Mouse (Mus musculus) spleen, adult 12 weeks (tissue): ENCODE data around the gene St5.

Source experiments
- DNase-seq: peaks from one replicate; pipeline ENCODE4 v3.0.0; 2022; ENCODE audit warnings: low spot score

The St5 gene

DNA sequence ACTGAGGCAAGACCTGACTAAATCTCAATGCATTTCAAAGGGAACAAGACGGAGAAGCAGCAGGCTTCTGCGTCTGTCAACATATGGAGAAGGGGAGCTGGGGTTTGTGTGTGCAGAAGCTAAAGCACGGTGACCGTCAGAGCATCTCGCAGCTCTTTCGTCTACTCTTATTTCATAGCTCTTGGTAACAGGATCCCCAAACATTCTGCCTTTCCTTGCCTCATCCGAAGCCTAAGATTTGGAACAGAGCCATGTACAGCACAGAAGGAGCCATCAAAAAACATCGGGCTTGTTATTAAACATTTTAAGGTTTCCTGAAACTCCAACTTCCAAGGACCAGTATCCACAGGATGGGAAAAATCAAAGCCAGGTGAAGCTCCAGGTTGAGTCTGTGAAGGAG, 62.3 kb downstream of the St5 start:
- no peak for DNase-seq

DNA sequence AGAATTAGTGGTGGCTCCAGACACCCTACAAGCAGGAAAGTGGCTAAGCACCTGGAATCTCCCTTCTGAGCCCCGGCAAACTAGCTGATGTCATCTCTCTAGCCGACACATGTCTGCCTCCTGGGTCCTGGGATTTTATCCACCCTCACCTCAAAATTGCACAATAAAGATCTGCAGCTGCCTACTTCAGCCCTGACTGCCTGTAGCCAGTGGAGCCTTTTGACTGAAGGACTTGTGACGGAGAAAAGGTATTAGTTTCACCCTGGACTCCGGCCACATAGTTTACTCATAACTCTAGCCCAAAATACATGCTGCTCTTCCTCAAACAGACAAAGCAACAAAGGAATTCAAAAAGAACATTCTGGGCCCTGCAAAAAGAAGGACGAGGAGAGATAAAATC, 66.0 kb downstream of the St5 start:
- DNase-seq: no peak

DNA sequence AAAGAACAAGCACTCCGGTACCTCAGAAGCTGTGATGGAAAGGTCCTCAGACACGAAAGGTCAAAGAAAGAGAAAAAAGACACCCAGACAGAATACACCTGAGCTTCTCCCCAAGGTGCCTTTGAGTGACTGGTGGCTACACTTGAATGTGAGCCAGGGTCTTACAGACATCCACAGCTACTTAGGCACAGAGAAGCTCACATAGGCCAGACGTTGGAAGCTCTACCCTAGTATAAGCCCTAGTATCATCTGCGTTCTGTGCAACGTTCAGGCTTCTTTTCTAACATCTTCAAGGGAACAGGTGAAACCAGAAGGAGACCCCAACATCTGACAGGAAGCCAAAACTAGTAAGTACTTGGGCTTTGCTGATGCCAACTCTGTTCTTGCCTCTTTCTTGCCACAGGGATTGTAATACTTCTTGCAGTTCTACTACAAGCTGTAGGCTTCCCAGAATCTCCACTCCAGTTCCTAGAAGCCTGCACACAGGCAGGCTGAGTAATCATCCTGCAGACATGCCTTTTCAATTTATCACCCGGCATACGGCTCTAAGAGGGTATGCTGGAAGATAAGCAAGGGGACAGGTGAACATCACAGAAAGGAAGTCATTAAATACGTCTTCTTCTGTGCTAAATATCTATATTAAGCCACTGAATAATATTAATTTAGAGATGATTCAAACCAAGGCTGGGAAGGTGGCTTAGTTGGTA, 67.2 kb downstream of the St5 start:
- DNase-seq: no peak

DNA sequence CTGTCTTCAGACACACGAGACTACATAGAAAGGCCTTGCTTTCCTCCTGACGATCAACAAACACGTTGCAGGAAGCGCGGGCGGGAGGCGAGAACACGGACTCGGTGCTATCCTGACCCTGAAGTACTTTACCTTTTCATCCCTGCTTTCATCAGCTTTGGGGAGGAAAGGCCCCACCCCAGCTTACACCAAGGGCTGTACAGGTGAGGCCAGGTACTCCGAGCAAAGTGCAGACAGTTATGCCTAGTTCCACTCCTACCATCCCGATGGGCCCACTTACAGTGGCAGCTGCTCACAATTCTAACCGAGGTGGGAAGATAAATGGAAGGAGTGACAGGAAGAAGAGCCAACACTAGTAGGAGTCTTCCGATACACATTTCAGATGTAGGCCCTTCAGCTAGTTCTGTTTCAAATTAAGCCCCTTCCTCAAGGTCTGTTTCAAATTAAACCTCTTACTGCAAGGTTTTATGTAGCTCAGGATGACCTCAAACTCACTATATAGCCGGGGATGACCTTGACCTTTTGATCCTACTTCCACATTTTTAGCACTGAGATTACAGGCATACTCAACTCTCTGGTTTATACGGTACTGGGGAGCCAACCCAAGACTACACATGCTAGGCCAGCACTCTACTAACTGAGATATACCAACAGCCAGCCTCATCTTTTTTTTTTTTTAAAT, 69.9 kb downstream of the St5 start:
- no peak for DNase-seq

DNA sequence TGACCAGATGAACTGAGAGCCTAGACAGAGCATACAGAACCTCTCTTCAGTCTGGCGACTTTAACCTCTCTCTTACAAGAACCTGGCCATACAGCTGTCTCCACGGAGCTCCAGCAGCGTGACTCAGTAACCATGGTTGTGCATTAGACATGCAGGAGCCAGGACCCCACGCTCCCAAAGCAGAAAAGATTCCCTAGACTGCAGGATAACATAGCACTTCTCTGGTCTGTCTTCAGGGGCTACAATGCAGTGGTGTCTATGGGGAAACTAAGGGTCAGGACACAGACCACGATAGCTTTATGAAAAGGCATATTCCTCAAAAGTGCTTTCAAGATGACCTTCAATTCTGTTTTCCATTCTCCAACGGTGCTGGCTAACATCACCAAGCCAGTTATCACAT, 72.1 kb downstream of the St5 start:
- DNase-seq: no peak

DNA sequence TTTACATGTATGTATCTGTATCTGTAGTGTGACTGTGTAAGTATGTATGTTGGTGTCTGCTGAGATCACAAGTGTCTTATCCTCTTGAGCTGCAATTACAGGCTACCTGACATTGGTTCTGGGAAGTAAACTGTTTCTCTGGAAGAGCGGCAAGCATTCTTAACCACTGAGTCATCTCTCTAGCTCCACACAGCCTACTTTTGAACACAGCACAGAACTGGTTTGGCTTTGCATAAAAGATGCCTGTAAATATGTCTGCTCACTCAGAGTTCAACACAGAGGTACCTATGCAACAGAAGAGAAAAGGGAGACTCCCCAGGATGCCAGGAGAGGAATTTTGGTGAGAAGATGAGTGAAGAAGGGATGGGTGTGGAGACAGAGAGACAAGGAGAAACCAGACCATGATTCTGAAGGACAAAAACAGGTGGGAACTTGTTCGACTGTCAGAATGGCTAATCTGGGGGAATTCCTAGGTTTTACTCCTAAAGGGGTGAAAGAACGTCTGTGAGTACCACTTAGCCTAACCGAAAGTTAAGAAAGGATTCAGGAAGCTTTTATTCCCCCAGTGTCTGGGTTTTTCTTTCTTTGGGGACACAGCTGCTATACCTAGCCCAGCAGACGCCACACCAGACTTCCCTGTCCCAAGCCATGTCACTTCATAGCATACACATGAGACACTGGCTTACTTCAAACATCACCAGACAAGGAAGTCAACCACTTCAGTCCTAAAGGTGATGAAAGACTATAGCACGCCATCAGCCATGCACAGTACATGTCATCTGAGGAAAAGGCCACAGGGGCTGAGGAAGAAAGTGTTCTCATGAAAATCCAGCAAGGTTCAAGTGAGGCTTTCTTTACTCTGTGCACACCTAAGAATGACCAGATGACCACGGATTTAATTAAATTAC, 73.3 kb downstream of the St5 start:
- DNase-seq: no peak

DNA sequence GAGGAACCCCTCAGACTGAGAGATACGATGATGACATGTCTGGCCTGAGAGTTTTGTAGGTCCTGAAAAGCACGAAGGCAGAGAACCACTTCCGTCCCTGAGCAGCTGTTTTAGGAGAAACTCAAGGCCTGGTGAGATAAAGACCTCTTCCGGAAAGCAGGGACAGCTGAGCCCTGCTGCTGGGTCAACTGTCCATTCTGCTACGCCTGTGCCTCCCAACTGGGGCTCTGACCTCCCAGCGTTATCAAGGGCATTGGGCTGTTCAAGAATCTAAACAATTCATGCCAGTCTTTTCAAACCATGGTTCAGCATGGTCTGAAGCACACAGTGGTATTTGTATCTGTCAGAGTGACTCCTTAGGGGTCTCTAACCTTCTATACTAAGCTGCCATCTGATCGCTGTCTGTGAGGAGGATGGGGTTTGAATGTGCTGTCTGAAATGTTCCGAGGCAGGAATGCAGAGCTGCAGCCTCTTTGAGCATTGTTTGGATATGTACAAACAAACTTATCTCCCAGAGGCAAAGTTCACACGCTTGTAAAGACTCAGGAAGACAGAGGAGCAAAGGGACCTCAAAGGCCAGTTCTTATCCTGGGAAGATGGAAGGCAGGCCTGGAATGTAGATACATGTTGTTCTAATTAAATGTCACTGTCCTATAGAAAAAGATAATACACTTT, 74.3 kb downstream of the St5 start:
- no peak for DNase-seq

DNA sequence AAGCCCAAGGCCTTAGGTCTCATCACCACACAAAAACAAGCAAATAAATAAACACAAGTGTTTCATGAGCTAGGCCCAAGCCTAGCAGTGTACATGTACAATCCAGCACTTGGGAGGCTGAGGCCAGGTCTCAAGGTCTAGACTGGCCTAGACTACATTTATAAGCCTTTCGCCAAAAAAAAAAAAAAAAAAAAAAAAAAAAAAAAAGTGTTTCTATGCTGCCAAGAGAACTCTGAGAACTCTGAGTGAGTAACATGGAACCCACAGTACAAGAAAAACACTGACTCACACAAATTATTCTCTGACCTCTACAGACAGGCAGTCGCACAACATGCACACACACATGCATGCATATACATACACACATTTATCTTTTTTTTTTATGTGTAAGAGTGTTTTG, 75.6 kb downstream of the St5 start:
- DNase-seq: no peak

DNA sequence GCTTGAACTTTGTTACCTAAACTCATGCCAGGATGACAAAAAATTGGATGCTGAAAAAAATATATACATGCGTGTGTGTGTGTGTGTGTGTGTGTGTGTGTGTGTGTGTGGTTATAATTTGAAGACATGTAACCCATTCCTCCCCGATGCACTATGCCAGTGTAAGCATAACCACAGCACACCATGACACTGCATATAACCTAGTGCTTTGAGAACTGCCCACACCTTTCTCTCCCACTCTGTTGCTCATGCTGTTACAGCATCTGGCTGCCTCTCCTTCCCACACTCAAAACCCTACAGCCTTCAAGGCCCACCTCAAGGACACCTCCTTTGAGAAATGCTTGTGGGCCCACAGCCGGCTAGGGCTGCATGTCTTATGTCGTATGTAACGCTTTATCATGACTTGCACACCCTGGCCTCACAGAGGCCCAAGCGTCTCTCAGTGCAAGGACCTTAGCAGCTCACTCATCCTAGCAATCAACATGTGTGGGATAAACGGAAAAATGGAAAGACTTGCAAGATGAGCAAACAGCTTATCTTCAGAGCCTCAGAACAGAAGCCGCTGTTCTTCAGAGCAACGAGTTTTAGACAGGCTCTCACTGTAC, 81.1 kb downstream of the St5 start:
- DNase-seq: no peak

DNA sequence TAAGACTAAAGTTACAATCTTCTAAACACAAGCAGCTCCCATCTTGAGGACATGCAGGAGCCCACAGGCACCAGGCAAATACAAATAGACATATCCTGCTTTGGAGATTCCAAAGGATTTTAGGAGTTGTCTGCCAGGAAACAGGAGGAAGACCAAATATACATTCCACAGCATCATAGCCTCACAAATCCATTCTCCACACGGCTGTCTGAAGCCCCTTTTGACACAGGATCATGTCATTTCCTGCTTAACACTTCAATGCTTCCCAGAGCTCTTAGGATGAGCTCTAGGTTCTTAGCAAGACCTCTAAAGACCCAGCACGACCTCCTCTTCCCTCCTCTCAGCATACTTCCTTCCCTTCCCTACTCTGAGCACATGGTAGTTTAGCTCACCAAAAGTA, 82.4 kb downstream of the St5 start:
- DNase-seq: no peak

DNA sequence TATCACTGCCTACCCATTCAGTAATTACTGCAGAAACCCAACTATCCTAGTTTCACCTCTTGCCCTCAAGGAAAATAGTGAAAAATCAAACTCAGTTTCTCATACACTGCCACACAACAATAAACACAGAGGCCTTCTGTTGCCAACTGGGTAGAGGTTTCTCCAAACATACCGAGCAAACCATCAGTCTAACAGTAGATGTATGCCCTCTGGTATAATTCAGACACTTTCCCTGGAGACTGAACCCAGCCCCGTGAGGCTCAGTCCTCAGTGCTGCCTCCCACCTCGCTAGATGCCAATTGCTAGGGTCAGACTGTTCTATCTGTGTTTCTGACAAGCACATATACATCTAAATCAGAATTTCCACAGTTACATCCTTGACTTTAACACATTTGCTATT, 83.1 kb downstream of the St5 start:
- no peak for DNase-seq

DNA sequence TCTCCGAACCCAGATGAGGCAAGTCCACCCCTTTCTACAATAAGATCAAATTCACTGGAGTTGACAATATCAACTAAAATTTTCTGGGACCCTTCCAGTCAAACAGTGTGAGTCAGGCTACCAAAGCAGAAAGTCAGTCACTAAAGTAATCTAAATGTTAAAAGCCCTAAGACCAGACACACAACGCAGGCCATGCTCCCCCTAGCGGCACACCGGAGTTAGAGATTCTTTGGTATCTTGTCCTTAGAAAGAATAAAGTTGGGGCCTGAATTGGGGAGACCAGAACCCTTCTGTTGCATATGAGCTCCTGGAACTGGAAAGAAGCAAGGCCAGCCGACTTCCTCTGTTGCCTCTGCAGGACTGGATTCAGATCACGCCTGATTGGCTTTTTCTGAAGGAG, 84.7 kb downstream of the St5 start:
- DNase-seq: peak; percentile 58

DNA sequence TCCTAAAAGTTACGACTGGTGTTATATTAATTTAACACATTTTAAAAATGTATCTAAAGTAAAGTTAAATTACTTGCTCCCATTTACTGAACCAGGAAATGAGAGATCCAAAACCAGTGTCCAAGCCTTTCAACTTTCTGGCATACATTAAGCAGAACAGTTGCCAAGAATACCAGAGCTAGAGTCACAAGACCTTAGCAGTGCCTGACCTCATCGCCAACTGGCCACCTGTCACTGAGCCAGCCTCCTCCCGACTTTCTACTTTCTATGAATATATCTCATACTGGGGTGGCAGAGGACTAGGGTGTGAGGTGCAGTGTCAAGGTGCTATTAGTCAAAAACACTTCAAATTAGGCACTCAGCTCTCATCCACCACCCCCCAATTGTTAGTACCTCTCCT, 85.6 kb downstream of the St5 start:
- DNase-seq: no peak

DNA sequence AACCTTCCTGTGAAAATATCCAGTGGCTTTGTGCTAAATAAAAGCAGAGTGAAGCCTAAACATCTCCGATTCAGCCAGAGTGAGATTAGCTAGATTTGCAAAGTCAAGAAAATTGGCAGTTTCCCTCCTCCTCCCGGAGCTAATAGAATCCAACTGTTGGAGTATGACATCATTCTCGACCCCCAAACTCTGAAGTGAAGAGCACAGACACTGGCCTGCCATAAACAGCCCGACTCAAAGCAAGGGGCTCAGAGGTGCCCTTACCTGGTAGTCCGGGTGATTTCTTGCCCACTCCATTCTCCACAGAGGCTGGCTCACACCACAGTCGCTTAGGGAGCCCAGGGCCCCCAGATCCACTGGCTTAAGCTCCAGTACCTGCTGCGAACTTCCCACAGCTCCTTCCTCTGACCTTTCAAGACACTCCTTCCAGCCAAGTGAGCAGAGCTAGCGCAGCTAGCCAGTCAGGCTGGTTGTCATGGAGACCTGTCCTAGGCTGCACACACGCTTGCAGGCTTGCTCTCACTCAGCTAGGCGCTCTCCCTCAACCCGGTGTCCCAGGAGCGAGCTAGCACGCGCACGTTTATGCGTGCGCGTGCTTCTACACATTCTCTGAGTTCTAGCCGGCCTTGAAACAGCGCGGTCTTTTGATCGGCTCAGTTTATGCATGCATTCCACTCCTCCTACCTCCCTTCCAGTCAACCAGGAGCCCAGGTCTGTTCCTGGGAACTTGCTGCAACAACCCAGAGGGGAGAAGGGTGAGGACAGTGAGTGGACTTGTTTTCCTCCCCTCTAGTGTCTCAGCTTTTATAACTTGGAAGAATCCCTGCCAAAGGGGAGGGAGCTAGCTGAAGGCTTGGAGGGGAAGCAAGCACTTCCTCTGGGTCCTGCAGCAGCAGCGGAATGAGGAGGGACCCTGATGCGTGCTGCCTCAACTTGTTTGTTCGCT, 87.1 kb downstream of the St5 start:
- peak; percentile 15 for DNase-seq

DNA sequence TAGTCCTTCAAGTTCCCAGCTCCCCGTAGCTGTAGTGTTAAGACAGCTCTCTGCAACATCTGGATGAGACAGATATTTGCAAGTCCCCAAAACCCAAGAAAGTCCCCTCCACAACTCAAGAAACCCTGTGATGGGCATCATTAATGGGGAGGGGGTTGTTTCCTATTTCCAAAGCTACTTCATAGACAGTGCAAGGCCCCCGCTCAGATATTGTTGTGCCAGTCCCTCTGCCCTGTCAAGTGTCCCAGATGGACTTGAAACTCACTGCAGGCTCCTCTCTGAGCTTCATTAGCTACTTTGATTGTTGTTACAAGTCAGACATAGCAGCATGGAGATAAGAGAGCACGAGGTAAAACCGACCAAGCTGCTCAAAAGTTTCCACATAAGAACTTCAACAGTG, 87.8 kb downstream of the St5 start:
- no peak for DNase-seq

DNA sequence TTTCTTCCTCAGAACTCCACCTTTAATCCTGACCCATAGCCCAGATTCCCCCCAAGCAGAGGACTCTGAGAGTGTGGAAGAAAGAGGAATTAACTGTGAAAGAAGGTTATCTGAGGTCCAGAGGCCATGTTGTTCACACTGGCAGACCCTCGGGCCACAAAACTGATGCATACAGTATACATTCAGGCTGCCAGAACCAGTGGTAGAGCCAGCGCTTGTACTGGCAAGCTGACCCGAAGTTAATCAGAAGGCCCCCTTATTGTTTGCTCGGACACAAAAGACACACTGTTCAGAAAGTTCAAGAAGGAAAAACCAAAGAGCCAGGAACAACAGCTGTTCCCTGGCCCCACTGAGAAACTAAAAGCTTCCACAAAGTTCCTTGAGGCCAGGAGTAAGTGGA, 88.5 kb downstream of the St5 start:
- no peak for DNase-seq

DNA sequence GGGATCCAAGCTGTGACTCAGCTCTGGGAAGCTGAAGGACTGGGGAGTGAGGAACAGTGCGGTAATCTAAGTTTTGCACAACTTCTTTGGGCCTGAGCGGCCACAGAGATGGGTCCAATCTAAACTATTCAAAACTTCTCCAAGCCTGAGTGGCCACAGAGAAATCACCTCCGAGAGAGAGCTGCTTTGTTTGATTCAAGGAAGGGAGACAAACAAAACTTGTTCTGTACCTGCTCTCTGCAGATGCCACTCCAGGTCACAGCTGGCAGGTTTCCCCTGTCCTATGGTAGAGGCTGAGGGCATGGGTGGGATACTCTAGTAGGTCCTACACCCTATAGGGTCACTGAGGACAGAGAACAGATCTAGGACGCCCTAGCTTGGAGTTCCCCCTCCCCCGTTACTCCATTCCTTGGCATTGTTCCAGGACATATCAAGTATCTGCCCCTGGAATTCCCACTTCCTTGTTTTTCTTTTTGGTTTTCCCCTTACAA, 89.8 kb downstream of the St5 start:
- DNase-seq: no peak

DNA sequence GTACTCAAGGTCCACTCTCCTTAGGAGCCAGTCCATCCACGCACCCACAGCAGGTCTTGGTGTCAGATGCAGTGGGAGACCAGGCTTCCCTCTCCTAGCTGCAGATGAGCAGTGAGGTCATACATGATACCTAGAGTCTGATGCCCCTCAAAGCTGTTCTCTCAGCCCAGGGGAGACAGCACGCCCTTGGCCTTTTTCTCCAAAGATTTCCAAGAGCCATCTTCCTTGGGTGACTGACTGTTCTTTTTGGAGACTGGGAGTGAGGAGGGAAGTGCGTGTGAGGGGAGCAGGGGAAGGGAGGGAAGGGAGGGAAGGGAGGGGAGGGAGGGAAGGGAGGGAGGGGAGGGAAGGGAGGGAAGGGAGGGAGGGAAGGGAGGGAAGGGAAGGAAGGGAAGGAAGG, 90.4 kb downstream of the St5 start:
- DNase-seq: no peak

DNA sequence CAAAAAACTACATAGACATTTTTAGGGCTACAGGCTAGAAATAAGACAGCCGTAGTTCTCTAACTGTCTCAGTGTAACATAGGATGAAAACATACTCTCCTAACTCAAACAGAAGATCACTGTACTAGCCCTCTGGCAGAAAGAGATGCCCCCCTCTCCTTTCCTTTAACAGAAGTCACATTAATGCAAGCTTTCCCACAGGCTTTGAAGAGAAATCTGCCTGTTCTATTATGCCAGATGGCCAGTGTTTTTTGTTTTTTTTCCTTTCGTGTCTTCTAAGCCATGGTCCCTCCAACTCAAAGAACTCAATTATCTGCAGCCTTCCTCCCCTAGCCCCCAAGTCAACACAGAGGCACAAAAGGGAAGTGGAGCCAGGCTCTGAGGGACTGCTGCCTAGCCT, 90.9 kb downstream of the St5 start:
- DNase-seq: no peak

DNA sequence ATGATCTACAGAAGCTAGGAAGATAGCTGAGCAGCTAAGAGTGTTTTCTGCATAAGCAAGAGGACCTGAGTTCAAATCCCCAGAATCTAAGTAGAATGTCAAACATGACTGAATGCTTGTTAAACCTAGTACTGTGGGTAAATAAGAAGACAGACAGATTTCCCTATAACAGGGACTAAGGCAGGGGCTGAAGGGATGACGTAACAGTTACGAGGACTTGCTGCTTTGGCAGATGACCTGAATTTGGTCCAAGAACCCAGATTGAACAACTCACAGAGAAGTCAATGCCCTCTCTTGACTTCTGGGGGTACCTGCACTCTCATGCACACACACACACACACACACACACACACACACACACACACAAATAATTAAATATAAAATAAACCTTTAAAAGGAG, 93.1 kb downstream of the St5 start:
- DNase-seq: no peak
